Mouse (Mus musculus) MEL (cell line): ENCODE data around the gene Cox6b2.
A peak's percentile ranks its signal among the peaks of the same experiment; 100 is the strongest.

Experiments used
- HCFC1 ChIP-seq: IDR thresholded peaks from 2 replicates; pipeline ENCODE4 v1.6.1; 2012; ENCODE audit warnings: low read depth, mild to moderate bottlenecking, inconsistent platforms, low read length, improper control_type of control experiment, moderate library complexity
- JUND ChIP-seq: IDR thresholded peaks from 2 replicates; pipeline ENCODE4 v1.6.1; 2011; ENCODE audit warnings: low read depth, mild to moderate bottlenecking, improper control_type of control experiment, low read length
- MEF2A ChIP-seq: IDR thresholded peaks from 2 replicates; pipeline ENCODE4 v1.6.1; 2014; ENCODE audit warnings: low read depth, mild to moderate bottlenecking, inconsistent platforms, low read length, improper control_type of control experiment; ENCODE audit not compliant: poor library complexity, insufficient replicate concordance, severe bottlenecking; ENCODE audit errors: extremely low read depth
- MXI1 ChIP-seq: IDR thresholded peaks from 2 replicates; pipeline ENCODE4 v1.6.1; 2011; ENCODE audit warnings: mild to moderate bottlenecking, low read depth, low read length, improper control_type of control experiment
- MYC ChIP-seq: IDR thresholded peaks from 2 replicates; pipeline ENCODE4 v1.6.1; 2011; ENCODE audit warnings: low read depth, mild to moderate bottlenecking, low read length, improper control_type of control experiment, moderate library complexity
- NELFE ChIP-seq: IDR thresholded peaks from 2 replicates; pipeline ENCODE4 v1.6.1; 2011; ENCODE audit warnings: low read depth, low read length, improper control_type of control experiment
- POLR2A ChIP-seq, 2 experiments: IDR thresholded peaks; 2 replicates each; pipeline ENCODE4 v1.6.1; 2011 to 2012; ENCODE audit warnings: low read length in 2 of 2, mild to moderate bottlenecking in 2 of 2, control low read depth in 1 of 2, improper control_type of control experiment in 1 of 2, low read depth in 1 of 2, moderate library complexity in 1 of 2; ENCODE audit not compliant: control insufficient read depth in 1 of 2, insufficient read depth in 1 of 2, poor library complexity in 1 of 2
- RCOR1 ChIP-seq: IDR thresholded peaks from 2 replicates; pipeline ENCODE4 v1.6.1; 2012; ENCODE audit warnings: low read depth, mild to moderate bottlenecking, inconsistent platforms, low read length, improper control_type of control experiment

GRCm38 (mm10) chr7:4788499-4789435 is 35.9 kb upstream of the Cox6b2 start:
- 0 out of 2 replicates have a peak, but pooled peaks have one; percentile 14 for TF ChIP-seq HCFC1
- no peak for TF ChIP-seq RCOR1
- TF ChIP-seq MYC, result peak; percentile 100
- TF ChIP-seq POLR2A (IDR thresholded peaks at IDR 0.05; ENCODE audit: control insufficient read depth in 1 of 2, insufficient read depth in 1 of 2, low read depth in 1 of 2, low read length in 2 of 2, poor library complexity in 1 of 2), result peak; percentile 75 to 98
- TF ChIP-seq JUND, result no peak
- TF ChIP-seq MXI1, result peak; percentile 99
- TF ChIP-seq MEF2A, result no peak
- peak; percentile 93 for TF ChIP-seq NELFE
